Comparison of ENCODE assay signal across 9 mouse cellular contexts in genomic region chr7:72498562-72499230, GRCm38 (mm10).
DNase-seq lines count a peak whose midpoint lies in the region; ATAC-seq and TF ChIP-seq lines count a peak whose summit lies in the region.
"Had no signal": no experiment of that assay in that cellular context is flagged by ENCODE, and none has a peak within 500 bp of the region (broad histone marks: within the 10 kb centered on the region; RNA-seq: fewer than 3 reads in every experiment).

No protein-coding gene starts in this region.

- DNase-seq in heart, adult 2 months, result peak; percentile 38 to 45
- DNase-seq in 3T3-L1 (ENCODE audit: low read depth, low spot score), result peak; percentile 56
- DNase-seq in gastrocnemius, adult 2 months, result peak; percentile 51
- DNase-seq in limb, embryonic 10.5 days (ENCODE audit: low spot score), result no peak
- no peak for DNase-seq in frontal cortex, postnatal 14 days (ENCODE audit: low spot score in 2 of 2)
- DNase-seq in thymus, postnatal 36 days, result no peak
- DNase-seq: spleen, adult 18-20 months had no signal

- intact Hi-C loops in heart, adult 2 months (cut with DNase I), result no loop called here
- intact Hi-C loops in gastrocnemius, adult 2 months (cut with DNase I), result no loop called here

- H3K79me2 ChIP-seq in heart, adult 2 months (replicated peaks; ENCODE audit: control insufficient read depth, insufficient read depth, low read length), result no peaks in the 10 kb centered on the region

- TF ChIP-seq EP300 in heart, adult 2 months (IDR thresholded peaks at IDR 0.05; ENCODE audit: insufficient read depth, low read depth, low read length), result no peak

- WGBS in heart, adult 2 months, result 40% methylated on average over 4 of the region's 4 CpGs
- 76% methylated on average over 4 of the region's 4 CpGs for WGBS in heart, embryonic 11.5 days (ENCODE audit: insufficient replicate concordance)
- WGBS in limb, embryonic 10.5 days, result 82% methylated on average over 4 of the region's 4 CpGs

- H3K4me2 ChIP-seq in heart, embryonic 11.5 days, result no peak overlapping the region

- H3K4me3 ChIP-seq in heart, adult 2 months, result no peak overlapping the region
- H3K4me3 ChIP-seq in heart, embryonic 11.5 days (ENCODE audit: low read depth, low read length), result no peak overlapping the region
- no peak overlapping the region for H3K4me3 ChIP-seq in gastrocnemius, adult 2 months
- no peak overlapping the region for H3K4me3 ChIP-seq in limb, embryonic 10.5 days

- H3K4me1 ChIP-seq in heart, adult 2 months (ENCODE audit: control insufficient read depth, insufficient read depth, low read length), result no peaks in the 10 kb centered on the region
- no peaks in the 10 kb centered on the region for H3K4me1 ChIP-seq in heart, embryonic 11.5 days (ENCODE audit: control insufficient read depth, insufficient read depth, low read length)
- H3K4me1 ChIP-seq in limb, embryonic 10.5 days, result peaks cover 18% of the 10 kb centered on the region

- H3K27me3 ChIP-seq in heart, adult 2 months (ENCODE audit: control insufficient read depth, insufficient read depth, low read length), result no peaks in the 10 kb centered on the region
- H3K27me3 ChIP-seq in heart, embryonic 11.5 days (ENCODE audit: control insufficient read depth, insufficient read depth, low read length), result no peaks in the 10 kb centered on the region
- no peaks in the 10 kb centered on the region for H3K27me3 ChIP-seq in limb, embryonic 10.5 days (ENCODE audit: low read depth, poor library complexity, severe bottlenecking)

- TF ChIP-seq CTCF in heart, adult 2 months (IDR thresholded peaks at IDR 0.05), result no peak
- no peak for TF ChIP-seq CTCF in gastrocnemius, adult 2 months (IDR thresholded peaks at IDR 0.05)

- no peak for TF ChIP-seq POLR2A in heart, adult 2 months (IDR thresholded peaks at IDR 0.05; ENCODE audit: insufficient read depth, low read depth, low read length)

- no peak overlapping the region for H3K27ac ChIP-seq in heart, adult 2 months
- H3K27ac ChIP-seq in heart, embryonic 11.5 days (ENCODE audit: low read depth, low read length), result no peak overlapping the region
- H3K27ac ChIP-seq in gastrocnemius, adult 2 months, result 0 out of 2 replicates have a peak overlapping the region, but pooled peaks have one; percentile 20
- H3K27ac ChIP-seq in limb, embryonic 10.5 days, result peak overlapping the region; percentile 50

- H3K9ac ChIP-seq in heart, adult 2 months (ENCODE audit: low read depth, low read length), result no peak overlapping the region
- no peak overlapping the region for H3K9ac ChIP-seq in heart, embryonic 11.5 days (ENCODE audit: low read depth, low read length)

- no peak for ATAC-seq in heart, embryonic 11.5 days (replicated peaks; ENCODE audit: insufficient number of reproducible peaks, low FRiP score, low TSS enrichment)
- ATAC-seq in cerebellum, adult (ENCODE audit: insufficient number of reproducible peaks, low FRiP score, low TSS enrichment), result no peak

- no peaks in the 10 kb centered on the region for H3K36me3 ChIP-seq in heart, adult 2 months (ENCODE audit: control insufficient read depth, insufficient read depth, low read length)
- no peaks in the 10 kb centered on the region for H3K36me3 ChIP-seq in heart, embryonic 11.5 days (ENCODE audit: control insufficient read depth, insufficient read depth, low read length)
- H3K36me3 ChIP-seq in limb, embryonic 10.5 days, result no peaks in the 10 kb centered on the region

- H3K9me3 ChIP-seq in heart, embryonic 11.5 days (replicated peaks; ENCODE audit: control insufficient read depth, low read length), result no peaks in the 10 kb centered on the region
- no peaks in the 10 kb centered on the region for H3K9me3 ChIP-seq in limb, embryonic 10.5 days (replicated peaks)

Comparison
In these comparisons a context has a peak if more than half of its experiments do, and no peak if none do; other contexts are left out.
1. DNase-seq: peak in heart, adult 2 months (2 of 2), 3T3-L1 (single experiment) and gastrocnemius, adult 2 months (single experiment); none in limb, embryonic 10.5 days (single experiment), frontal cortex, postnatal 14 days (0 of 2) and thymus, postnatal 36 days (0 of 2).
2. H3K27ac ChIP-seq: peak in gastrocnemius, adult 2 months (single experiment) and limb, embryonic 10.5 days (single experiment); none in heart, adult 2 months (single experiment) and heart, embryonic 11.5 days (single experiment).